Mouse (Mus musculus) erythroblast, embryonic 14.5 days (primary cell): Measurements from ENCODE around the gene Tacr1.

ENCODE experiments used
- GATA1 ChIP-seq: IDR thresholded peaks from 2 replicates; pipeline ENCODE4 v1.6.1; 2012; ENCODE audit warnings: low read length, inconsistent platforms, mixed read lengths
- TAL1 ChIP-seq: IDR thresholded peaks from 3 replicates; pipeline ENCODE4 v1.6.1; 2012; ENCODE audit warnings: low read length, inconsistent platforms, mixed read lengths

GRCm38 (mm10) chr6:82519626-82520025, 117.5 kb downstream of the Tacr1 start:
- no peak for TF ChIP-seq GATA1
- TF ChIP-seq TAL1: no peak
